Mouse (Mus musculus): ENCODE measurements at regions not wholly inside any gene's neighbourhood (a gene's known extent, or its start where the extent isn't known, plus 50 kb on each side); places are given as distances from the start of the nearest gene placed in this dataset.

GRCm38 (mm10) chr17:79170690-79171089 is 119.0 kb downstream of the Qpct start:
- WGBS, result 71% methylated on average over 4 of the region's 4 CpGs
- no peak for DNase-seq (ENCODE audit: low read depth, low spot score)

GRCm38 (mm10) chr17:79167198-79167597 is 115.5 kb downstream of the Qpct start:
- DNase-seq (ENCODE audit: low read depth, low spot score), result no peak
- 83% methylated on average over 6 of the region's 6 CpGs for WGBS

GRCm38 (mm10) chr17:79164874-79165553 is 113.3 kb downstream of the Qpct start:
- DNase-seq (ENCODE audit: low read depth, low spot score), result no peak
- WGBS, result 49% methylated on average over 5 of the region's 5 CpGs

- DNase-seq (ENCODE audit: low read depth, low spot score), result no peak
These were observed 112.3 kb downstream of the Qpct start for GRCm38 (mm10) chr17:79163983-79164382.

DNA sequence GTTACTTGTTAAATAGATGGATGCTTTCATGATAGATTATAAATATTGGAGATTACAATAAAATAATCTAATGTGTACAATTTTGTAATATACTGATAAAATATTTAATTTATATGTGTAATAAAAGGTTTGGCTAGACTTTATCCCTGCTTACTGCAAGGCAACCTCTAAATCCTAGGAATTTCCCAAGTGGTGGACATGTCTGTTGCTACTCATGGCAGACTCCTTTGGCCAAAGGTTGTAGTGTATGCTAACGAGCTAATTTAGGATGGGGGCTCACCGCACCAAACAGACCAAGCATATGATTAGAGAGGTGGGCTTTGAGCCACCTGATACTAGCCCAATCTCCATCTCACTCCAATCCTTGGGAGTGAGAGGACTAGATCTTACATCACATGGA is 102.4 kb downstream of the Qpct start:
- 83% methylated on average over 2 of the region's 2 CpGs for WGBS
- no peak for DNase-seq (ENCODE audit: low read depth, low spot score)

More at GRCm38 (mm10) chr17:79163983-79164382, 112.3 kb downstream of the Qpct start:
- WGBS, result 61% methylated on average over 6 of the region's 6 CpGs

- no peak for DNase-seq (ENCODE audit: low read depth, low spot score)
- WGBS, result 60% methylated on average over 3 of the region's 3 CpGs
These were observed 101.1 kb downstream of the Qpct start for GRCm38 (mm10) chr17:79152823-79153222.

DNA sequence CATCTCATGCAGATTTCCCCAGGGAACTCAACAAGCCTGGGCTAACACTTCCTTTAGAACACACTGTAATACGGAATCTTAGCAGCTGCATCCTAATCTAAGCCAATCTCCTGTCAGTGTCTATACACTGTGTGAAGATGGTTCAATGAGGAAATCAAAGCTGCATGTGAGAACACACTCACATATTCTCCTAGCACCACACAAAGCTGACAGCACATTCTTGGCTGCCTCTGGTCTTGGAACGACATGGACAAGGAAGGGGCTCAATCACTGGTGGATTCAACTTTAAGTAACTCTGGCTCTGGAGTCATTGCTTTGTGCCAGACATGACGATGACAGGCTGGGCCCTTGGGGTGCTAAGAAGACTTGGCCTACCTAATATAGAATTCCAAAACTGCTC is 96.2 kb downstream of the Qpct start:
- no peak for DNase-seq (ENCODE audit: low read depth, low spot score)

GRCm38 (mm10) chr17:79144913-79145625 is 93.4 kb downstream of the Qpct start:
- DNase-seq (ENCODE audit: low read depth, low spot score), result no peak
- WGBS, result 19% methylated on average over 2 of the region's 2 CpGs

More for the DNA sequence above, 96.2 kb downstream of the Qpct start:
- 80% methylated on average over 3 of the region's 3 CpGs for WGBS

DNA sequence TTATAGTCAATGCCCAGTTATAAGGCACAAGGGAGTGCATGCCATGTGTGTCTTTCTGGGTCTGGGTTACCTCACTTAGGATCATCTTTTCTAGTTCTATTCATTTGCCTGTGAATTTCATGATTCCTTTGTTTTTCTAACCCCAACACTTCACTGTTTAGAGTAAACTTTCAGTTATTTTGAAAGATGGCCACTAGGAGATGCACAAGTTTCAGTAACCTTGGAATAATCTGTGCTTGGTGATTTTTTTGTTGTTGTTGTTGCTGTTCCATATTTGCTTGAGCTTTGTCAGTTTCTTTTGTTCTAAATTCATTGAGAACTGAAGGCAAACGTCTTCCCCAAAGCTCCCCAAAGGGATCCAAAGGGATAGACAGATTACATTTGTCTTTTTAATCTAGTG is 91.3 kb downstream of the Qpct start:
- 31% methylated on average over 1 of the region's 1 CpGs for WGBS
- DNase-seq (ENCODE audit: low read depth, low spot score), result no peak
